Mouse (Mus musculus): ENCODE data around the gene Ttc7b.

The Ttc7b gene

GRCm38 (mm10) chr12:100525939-100526338 is 5.3 kb upstream of the Ttc7b start:
- in situ Hi-C loops (cut with MboI, MseI) = no loop called here

GRCm38 (mm10) chr12:100520077-100520793 is 391 bp downstream of the Ttc7b start:
- in situ Hi-C loops (cut with MboI, MseI) = no loop called here

- in situ Hi-C loops (cut with MboI, MseI) = no loop called here
Observed at GRCm38 (mm10) chr12:100519684-100520076, 946 bp downstream of the Ttc7b start.

GRCm38 (mm10) chr12:100517371-100517770 is 3.3 kb downstream of the Ttc7b start:
- in situ Hi-C loops (cut with MboI, MseI) = no loop called here

GRCm38 (mm10) chr12:100516161-100516838 is 4.3 kb downstream of the Ttc7b start:
- in situ Hi-C loops (cut with MboI, MseI) = no loop called here

- in situ Hi-C loops (cut with MboI, MseI) = no loop called here
Observed at GRCm38 (mm10) chr12:100515493-100515892, 5.1 kb downstream of the Ttc7b start.

- in situ Hi-C loops (cut with MboI, MseI) = no loop called here
Observed at GRCm38 (mm10) chr12:100514611-100515010, 6.0 kb downstream of the Ttc7b start.

GRCm38 (mm10) chr12:100513131-100513530 is 7.5 kb downstream of the Ttc7b start:
- in situ Hi-C loops (cut with MboI, MseI) = no loop called here

GRCm38 (mm10) chr12:100512641-100513040 is 8.0 kb downstream of the Ttc7b start:
- in situ Hi-C loops (cut with MboI, MseI) = no loop called here

- in situ Hi-C loops (cut with MboI, MseI) = no loop called here
Observed at GRCm38 (mm10) chr12:100509615-100510282, 10.9 kb downstream of the Ttc7b start.

GRCm38 (mm10) chr12:100508668-100509067 is 12.0 kb downstream of the Ttc7b start:
- in situ Hi-C loops (cut with MboI, MseI) = no loop called here

GRCm38 (mm10) chr12:100505484-100505883 is 15.1 kb downstream of the Ttc7b start:
- in situ Hi-C loops (cut with MboI, MseI) = no loop called here

- in situ Hi-C loops (cut with MboI, MseI) = no loop called here
Observed at GRCm38 (mm10) chr12:100504585-100504984, 16.0 kb downstream of the Ttc7b start.

- in situ Hi-C loops (cut with MboI, MseI) = no loop called here
Observed at GRCm38 (mm10) chr12:100503659-100504058, 17.0 kb downstream of the Ttc7b start.

GRCm38 (mm10) chr12:100502544-100502943 is 18.1 kb downstream of the Ttc7b start:
- in situ Hi-C loops (cut with MboI, MseI) = no loop called here

GRCm38 (mm10) chr12:100501261-100501660 is 19.4 kb downstream of the Ttc7b start:
- in situ Hi-C loops (cut with MboI, MseI) = no loop called here

- in situ Hi-C loops (cut with MboI, MseI) = loop anchor here in 1 of 2 experiments (5.0 kb wide), 1 partner anchor 1632 kb away; no protein-coding TSS in a partner anchor
Observed at GRCm38 (mm10) chr12:100499469-100499868, 21.2 kb downstream of the Ttc7b start.

- in situ Hi-C loops (cut with MboI, MseI) = loop anchor here in 1 of 2 experiments (5.0 kb wide), 1 partner anchor 1631 kb away; no protein-coding TSS in a partner anchor
Observed at GRCm38 (mm10) chr12:100498006-100498405, 22.6 kb downstream of the Ttc7b start.

- in situ Hi-C loops (cut with MboI, MseI) = loop anchor here in 1 of 2 experiments (5.0 kb wide), 1 partner anchor 1628 kb away; no protein-coding TSS in a partner anchor
Observed at GRCm38 (mm10) chr12:100495083-100495482, 25.5 kb downstream of the Ttc7b start.

GRCm38 (mm10) chr12:100493211-100493610 is 27.4 kb downstream of the Ttc7b start:
- in situ Hi-C loops (cut with MboI, MseI) = no loop called here

- in situ Hi-C loops (cut with MboI, MseI) = no loop called here
Observed at GRCm38 (mm10) chr12:100492676-100493075, 27.9 kb downstream of the Ttc7b start.

GRCm38 (mm10) chr12:100491967-100492611 is 28.5 kb downstream of the Ttc7b start:
- in situ Hi-C loops (cut with MboI, MseI) = no loop called here

Data from T-helper 17 cell (primary cell).